Mouse (Mus musculus) stomach, embryonic 16.5 days (tissue): ENCODE measurements at regions not wholly inside any gene's neighbourhood (a gene's known extent, or its start where the extent isn't known, plus 50 kb on each side); places are given as distances from the start of the nearest gene placed in this dataset.

Experiments
- ATAC-seq: fragments of 200-750 bp; cut with Nextera tagmentation; 2 replicates; pipeline ENCODE4 v1.8.0; 2017; ENCODE audit warnings: moderate number of reproducible peaks, moderate TSS enrichment; ENCODE audit not compliant: insufficient read depth, low FRiP score
- H3K27ac ChIP-seq: fragments of 300-500 bp; sonication (generic); 2 replicates; pipeline ENCODE4 v1.5.1; 2014; ENCODE audit warnings: low read length
- H3K27me3 ChIP-seq: fragments of 300-500 bp; sonication (generic); 2 replicates; pipeline ENCODE4 v1.6.1; 2014; ENCODE audit warnings: low read length, control low read depth, mixed read lengths; ENCODE audit not compliant: control insufficient read depth, insufficient read depth
- H3K36me3 ChIP-seq: fragments of 300-500 bp; sonication (generic); 2 replicates; pipeline ENCODE4 v1.6.1; 2014; ENCODE audit warnings: low read length; ENCODE audit not compliant: control insufficient read depth, insufficient read depth
- H3K4me1 ChIP-seq: fragments of 300-500 bp; sonication (generic); 2 replicates; pipeline ENCODE4 v1.6.1; 2014; ENCODE audit warnings: low read length, control low read depth, mixed read lengths; ENCODE audit not compliant: control insufficient read depth, insufficient read depth
- H3K4me2 ChIP-seq: fragments of 300-500 bp; sonication (generic); 2 replicates; pipeline ENCODE4 v1.6.1; 2014; ENCODE audit warnings: low read depth, low read length, mixed read lengths
- H3K4me3 ChIP-seq: fragments of 300-500 bp; sonication (generic); replicated peaks from 2 replicates; pipeline ENCODE4 v1.5.1; 2014; ENCODE audit warnings: mild to moderate bottlenecking, low read length
- H3K9ac ChIP-seq: fragments of 300-500 bp; sonication (generic); 2 replicates; pipeline ENCODE4 v1.6.1; 2014; ENCODE audit warnings: low read length
- H3K9me3 ChIP-seq: fragments of 300-500 bp; sonication (generic); replicated peaks from 2 replicates; pipeline ENCODE4 v1.6.1; 2016; ENCODE audit warnings: low read length, control low read depth; ENCODE audit not compliant: control insufficient read depth
- WGBS: fragments of 180-500 bp; shearing (Covaris S2); extraction: QIAGEN DNeasy Blood & Tissue Kit; methylation state at CpG from one replicate; pipeline ENCODE4 v1.1.7; 2014; 5-methylcytosine and 5-hydroxymethylcytosine counted together

DNA sequence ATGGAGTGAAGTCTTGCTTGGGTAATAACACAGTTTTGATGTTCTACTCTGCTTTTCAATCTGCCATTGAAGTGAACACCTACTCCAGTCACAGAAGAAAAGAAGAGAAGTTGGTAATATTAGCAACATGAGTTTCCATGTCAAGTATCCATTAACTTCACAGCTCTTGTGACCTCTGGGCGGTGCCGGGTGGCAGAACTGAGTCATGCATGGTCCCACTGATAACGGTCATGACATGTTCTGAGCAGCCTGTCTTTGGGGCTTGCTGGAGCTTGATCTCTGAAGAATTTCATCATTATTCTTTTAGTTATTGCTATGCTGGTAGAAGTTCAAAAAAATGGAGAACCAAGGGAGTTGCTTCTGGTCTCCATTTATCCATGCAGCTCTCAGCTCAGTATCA lies 215.1 kb upstream of the Ptger4 start:
- no peaks in the 10 kb centered on the region for H3K36me3 ChIP-seq
- H3K9me3 ChIP-seq, result no peaks in the 10 kb centered on the region
- H3K4me1 ChIP-seq, result no peaks in the 10 kb centered on the region
- H3K27me3 ChIP-seq, result no peaks in the 10 kb centered on the region
- no peak for ATAC-seq
- no peak overlapping the region for H3K4me3 ChIP-seq
- H3K9ac ChIP-seq, result no peak overlapping the region
- 83% methylated on average over 3 of the region's 3 CpGs for WGBS
- no peak overlapping the region for H3K4me2 ChIP-seq
- H3K27ac ChIP-seq, result no peak overlapping the region

DNA sequence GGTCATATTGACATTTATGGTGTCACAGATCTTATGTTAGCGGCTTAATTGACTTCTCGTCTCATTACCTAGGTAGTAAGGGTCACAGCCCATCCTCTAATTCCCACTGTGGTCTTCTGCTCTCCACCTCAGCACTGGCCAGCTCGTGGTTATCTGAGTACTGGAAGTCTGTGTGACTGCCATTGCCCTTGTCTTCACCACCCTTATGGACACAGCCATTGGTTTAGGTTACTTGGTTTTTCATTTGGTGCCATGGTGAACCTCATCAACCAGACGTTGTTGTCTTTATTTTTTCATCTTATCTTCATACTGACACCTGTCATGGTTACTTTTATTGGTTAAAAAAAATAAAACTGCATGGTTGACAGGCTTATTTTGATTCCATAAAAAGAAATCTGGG lies 215.6 kb upstream of the Ptger4 start:
- Histone ChIP-seq H3K27ac (no peak overlapping the region), H3K9ac (no peak overlapping the region), H3K27me3 (no peaks in the 10 kb centered on the region), H3K9me3 (no peaks in the 10 kb centered on the region), H3K4me3 (no peak overlapping the region), H3K36me3 (no peaks in the 10 kb centered on the region), H3K4me2 (no peak overlapping the region), H3K4me1 (no peaks in the 10 kb centered on the region)
- ATAC-seq, result no peak
- 83% methylated on average over 4 of the region's 4 CpGs for WGBS

DNA sequence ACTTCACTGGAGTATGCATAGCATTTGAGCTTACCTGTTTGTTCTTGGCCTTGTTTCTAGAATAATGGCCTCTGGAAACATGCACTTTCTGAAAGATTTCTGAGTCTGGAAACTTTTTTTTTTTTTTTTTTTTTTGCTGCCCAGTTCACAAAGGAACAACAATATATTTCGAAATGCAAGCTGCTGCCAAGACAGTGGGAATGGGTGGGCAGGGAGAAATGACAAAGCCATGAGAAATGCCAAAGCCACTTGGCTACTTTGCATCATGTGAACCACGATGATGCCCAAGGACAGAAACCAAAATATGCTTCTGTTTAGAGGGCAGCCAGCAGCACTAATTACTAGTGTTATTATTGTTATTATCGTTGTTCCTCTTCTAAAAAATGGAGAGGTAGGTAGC lies 218.7 kb upstream of the Ptger4 start:
- H3K4me3 ChIP-seq, result no peak overlapping the region
- no peak overlapping the region for H3K4me2 ChIP-seq
- H3K27me3 ChIP-seq, result no peaks in the 10 kb centered on the region
- no peak overlapping the region for H3K27ac ChIP-seq
- ATAC-seq, result no peak
- WGBS, result 84% methylated on average over 3 of the region's 3 CpGs
- no peak overlapping the region for H3K9ac ChIP-seq
- no peaks in the 10 kb centered on the region for H3K4me1 ChIP-seq
- no peaks in the 10 kb centered on the region for H3K9me3 ChIP-seq
- no peaks in the 10 kb centered on the region for H3K36me3 ChIP-seq

DNA sequence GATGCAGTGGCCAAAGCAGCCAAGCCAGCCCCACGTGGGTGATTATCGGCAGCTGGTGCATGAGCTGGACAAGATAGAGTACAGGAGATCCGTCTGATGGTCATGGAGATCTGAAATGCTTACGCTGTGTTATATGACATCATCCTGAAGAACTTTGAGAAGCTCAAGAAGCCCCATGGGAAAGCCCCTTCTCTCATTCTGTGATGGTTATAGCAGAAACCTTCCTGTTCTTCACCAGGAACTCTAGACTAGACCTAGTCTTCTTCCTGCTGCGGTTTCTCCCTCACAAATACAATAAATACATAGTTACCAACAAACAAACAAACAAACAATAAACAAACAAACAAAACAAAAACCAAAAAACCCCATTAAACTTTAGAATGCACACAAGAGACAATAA lies 220.7 kb upstream of the Ptger4 start:
- 84% methylated on average over 5 of the region's 5 CpGs for WGBS
- no peak for ATAC-seq

DNA sequence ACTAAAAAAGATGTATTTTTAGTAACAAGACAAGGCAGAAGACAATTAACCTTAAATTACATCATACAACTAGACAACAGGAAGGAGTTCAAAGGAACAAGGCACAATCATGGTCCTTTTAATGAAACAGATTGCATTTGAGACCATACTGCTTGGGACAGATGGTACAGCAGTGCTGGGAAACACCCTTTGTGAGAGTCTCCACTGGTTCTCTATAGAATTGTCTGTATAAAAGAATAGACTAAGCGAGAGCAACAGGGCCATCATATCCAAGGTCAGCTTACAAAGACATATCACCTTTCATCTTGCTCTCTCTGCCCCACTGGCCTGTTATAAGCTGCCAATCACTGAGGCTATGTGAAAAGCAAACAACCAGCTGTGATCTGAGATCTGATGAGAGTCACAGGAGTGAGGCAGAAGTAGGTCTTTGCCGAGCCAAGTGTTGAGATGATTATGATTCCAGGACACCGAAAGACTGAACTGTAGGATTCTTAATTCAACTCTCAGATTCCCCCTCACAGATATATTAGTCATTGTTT lies 224.6 kb upstream of the Ptger4 start:
- no peaks in the 10 kb centered on the region for H3K36me3 ChIP-seq
- WGBS, result 59% methylated on average over 3 of the region's 3 CpGs
- no peaks in the 10 kb centered on the region for H3K27me3 ChIP-seq
- H3K4me1 ChIP-seq, result no peaks in the 10 kb centered on the region
- no peak overlapping the region for H3K27ac ChIP-seq
- H3K4me3 ChIP-seq, result no peak overlapping the region
- no peak overlapping the region for H3K9ac ChIP-seq
- no peak for ATAC-seq
- no peak overlapping the region for H3K4me2 ChIP-seq
- no peaks in the 10 kb centered on the region for H3K9me3 ChIP-seq

More for the DNA sequence above, 220.7 kb upstream of the Ptger4 start:
- H3K27me3 ChIP-seq, result no peaks in the 10 kb centered on the region
- H3K27ac ChIP-seq, result no peak overlapping the region
- H3K9me3 ChIP-seq, result no peaks in the 10 kb centered on the region
- H3K4me3 ChIP-seq, result no peak overlapping the region
- no peak overlapping the region for H3K9ac ChIP-seq
- no peaks in the 10 kb centered on the region for H3K4me1 ChIP-seq
- H3K36me3 ChIP-seq, result no peaks in the 10 kb centered on the region
- H3K4me2 ChIP-seq, result no peak overlapping the region

DNA sequence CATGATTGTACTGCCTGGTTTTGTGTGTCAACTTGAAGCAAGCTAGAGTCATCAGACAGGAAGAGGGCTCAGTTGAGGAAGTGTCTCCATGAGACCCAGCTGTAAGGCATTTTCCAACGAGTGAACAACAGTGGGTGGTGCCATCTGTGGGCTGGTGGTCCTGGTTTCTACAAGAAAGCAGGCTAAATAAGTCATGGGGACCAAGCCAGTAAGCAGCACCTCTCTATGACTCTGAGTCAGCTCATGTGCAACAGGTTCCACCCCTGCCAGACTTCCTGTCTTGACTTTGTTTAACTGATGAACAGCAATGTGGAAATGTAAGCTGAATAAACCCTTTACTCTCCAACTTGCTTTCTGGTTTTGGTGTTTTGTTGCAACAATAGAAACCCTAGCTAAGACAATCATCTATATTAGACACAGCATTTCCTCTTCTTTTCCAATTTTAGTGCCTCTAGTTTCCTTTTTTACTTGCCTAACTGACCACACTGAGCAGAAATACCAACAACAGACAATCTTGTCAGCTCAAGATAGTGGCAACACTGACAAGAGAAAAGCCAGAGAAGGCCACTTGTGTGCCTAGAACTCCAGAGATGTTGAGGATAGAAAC lies 231.5 kb upstream of the Ptger4 start:
- 58% methylated on average over 1 of the region's 1 CpGs for WGBS

DNA sequence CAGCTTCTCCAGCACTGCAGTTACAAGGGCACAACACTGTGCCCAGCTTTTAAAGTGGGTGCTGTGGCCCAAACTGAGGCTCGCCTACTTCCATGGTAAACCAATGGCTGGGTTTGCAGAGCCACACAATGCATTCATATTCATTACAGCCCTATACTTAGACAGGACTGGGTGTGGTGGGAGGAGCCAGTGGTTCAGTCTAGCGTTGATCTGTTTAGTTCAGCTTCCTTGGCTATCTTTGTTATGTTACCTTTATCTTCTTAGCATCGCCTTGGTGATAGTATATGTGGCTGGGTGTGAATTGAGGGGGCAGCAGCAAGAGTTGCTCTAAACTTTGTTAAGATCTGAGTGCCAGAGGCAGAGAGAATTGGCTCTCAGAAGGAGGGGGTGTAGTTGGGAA lies 249.3 kb upstream of the Ptger4 start:
- H3K9ac ChIP-seq, result no peak overlapping the region
- H3K4me1 ChIP-seq, result no peaks in the 10 kb centered on the region
- WGBS, result 66% methylated on average over 3 of the region's 3 CpGs
- no peaks in the 10 kb centered on the region for H3K27me3 ChIP-seq
- H3K36me3 ChIP-seq, result no peaks in the 10 kb centered on the region
- no peak for ATAC-seq
- no peaks in the 10 kb centered on the region for H3K9me3 ChIP-seq
- no peak overlapping the region for H3K4me2 ChIP-seq
- H3K4me3 ChIP-seq, result no peak overlapping the region
- no peak overlapping the region for H3K27ac ChIP-seq

More for the DNA sequence above, 231.5 kb upstream of the Ptger4 start:
- Histone ChIP-seq H3K27me3 (no peaks in the 10 kb centered on the region), H3K36me3 (no peaks in the 10 kb centered on the region), H3K4me1 (no peaks in the 10 kb centered on the region), H3K27ac (no peak overlapping the region), H3K9ac (no peak overlapping the region), H3K4me2 (no peak overlapping the region), H3K9me3 (no peaks in the 10 kb centered on the region), H3K4me3 (no peak overlapping the region)
- ATAC-seq, result no peak

DNA sequence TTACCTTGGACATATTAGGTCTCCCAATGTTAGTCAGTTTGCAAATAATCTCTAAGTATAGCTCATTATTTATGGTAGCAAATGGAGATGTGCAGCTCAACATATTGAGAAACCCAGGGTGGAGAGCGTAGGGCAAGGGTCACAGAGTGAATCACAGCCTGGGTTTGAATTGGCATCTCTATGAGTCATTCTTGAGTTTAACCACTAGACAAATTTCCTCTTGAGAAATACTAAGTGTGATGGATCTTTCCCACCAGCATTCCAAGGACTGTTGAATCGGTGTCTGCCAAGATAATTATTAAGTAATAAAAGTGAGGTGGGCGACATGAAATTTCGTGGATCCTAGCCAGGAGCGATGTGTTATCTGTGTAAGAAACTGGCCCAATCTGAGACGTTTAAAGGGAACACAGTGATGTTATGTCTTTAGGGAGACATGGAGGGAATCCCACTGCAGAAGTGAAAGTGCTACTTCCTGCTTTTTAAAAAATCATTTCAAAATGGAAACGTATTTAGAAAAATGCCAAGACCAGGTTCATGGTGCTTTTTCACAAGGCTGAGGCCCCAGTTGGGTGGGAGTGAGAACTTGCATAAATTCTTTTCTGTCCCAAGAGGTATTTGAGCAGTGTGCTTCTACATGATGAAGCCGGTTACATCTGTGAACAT lies 251.3 kb upstream of the Ptger4 start:
- Histone ChIP-seq H3K4me2 (no peak overlapping the region), H3K36me3 (no peaks in the 10 kb centered on the region), H3K27me3 (no peaks in the 10 kb centered on the region), H3K4me3 (no peak overlapping the region), H3K27ac (no peak overlapping the region), H3K4me1 (no peaks in the 10 kb centered on the region), H3K9me3 (no peaks in the 10 kb centered on the region), H3K9ac (no peak overlapping the region)
- WGBS, result 64% methylated on average over 8 of the region's 8 CpGs
- ATAC-seq, result no peak

DNA sequence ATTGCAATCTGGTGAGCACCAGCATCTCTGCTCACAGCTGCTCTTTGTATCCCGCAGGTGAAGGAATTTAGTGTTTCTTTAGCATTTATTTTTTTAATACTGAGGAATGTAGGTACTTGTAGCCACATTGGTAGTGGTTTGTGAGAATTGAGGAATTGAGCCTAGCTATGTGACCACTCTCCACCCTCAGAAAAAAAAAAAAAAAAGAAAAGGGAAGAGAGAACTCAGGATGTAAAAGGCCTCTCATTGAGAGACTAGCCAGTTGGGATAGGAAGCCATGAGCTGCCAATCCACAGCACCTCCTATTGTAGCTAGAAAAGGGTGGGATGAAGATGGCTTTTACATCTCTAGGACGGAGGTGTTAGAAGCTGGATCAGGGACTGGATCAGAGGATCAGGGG lies 252.0 kb upstream of the Ptger4 start:
- Histone ChIP-seq H3K27me3 (no peaks in the 10 kb centered on the region), H3K4me3 (no peak overlapping the region), H3K4me2 (no peak overlapping the region), H3K9ac (no peak overlapping the region), H3K4me1 (no peaks in the 10 kb centered on the region), H3K9me3 (no peaks in the 10 kb centered on the region), H3K36me3 (no peaks in the 10 kb centered on the region), H3K27ac (no peak overlapping the region)
- WGBS, result 86% methylated on average over 2 of the region's 2 CpGs
- ATAC-seq, result no peak
